Mouse (Mus musculus): ENCODE measurements around the gene Olfr943. TPM values are rescaled to one million over a fixed set of nuclear protein-coding genes. Genes with fewer than 3 reads are reported as not detected.

Gene Olfr943
- not detected for total RNA-seq (2021)

DNA sequence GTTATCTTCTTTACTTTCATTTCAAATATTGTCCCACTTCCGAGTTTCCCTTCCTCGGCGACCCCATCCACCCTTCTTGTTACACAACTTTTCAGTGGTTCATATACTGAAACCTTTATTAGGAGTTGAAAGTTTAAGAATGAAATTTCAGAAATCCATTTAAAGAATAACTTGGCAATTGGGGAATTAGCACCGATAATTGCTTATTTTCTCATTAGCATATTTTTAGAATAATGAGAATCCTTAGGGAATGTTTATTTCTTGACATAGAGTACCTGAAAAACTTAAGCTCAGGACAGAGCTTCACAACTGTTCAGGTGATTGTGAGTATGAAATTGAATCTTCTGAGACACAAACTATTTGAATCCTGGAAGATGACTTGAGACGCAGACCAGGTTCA lies at the start of gene Olfr943:
Olfr943 (plus strand) TSS at position 301 of the 400 bp plus-strand sequence.
- no peak for DNase-seq (ENCODE audit: extremely low spot score in 1 of 2, low spot score in 1 of 2)

DNA sequence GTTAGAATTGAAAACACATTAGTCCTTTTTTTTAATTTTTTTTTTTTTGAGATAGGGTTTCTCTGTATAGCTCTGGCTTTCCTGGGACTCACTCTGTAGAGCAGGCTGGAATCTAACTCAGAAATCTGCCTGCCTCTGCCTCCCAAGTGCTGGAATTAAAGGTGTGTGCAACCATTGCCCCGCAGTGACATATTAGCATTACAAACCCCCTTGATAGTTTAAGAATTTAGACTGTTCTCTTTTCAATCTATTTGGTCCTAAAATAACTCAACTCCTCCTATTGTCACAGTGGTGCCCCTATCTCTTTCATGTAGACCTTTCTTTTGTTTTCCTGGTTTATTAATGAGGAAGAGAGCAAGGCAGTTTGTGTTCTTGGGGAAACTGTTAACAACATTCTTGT lies 38.8 kb upstream of the Olfr943 start:
- no peak for DNase-seq (ENCODE audit: extremely low spot score in 1 of 2, low spot score in 1 of 2)

DNA sequence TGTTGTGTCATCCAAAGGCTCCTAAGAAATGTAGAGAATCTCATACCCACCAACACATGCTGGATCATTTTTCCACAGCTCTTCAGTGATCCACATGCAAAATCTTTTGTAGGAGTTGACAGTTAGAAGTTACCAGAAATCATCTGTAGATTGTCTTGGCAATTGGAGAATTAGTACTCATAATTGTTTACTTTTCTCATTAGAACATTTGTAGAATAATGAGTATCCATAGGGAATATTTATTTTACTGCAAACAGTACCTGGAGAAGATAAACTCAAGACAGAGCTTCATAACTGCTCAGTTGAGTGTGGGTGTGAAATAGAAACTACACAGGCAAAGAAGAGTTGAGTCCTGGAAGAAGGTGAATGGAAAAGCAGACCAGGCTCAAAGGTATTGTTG lies 38.3 kb upstream of the Olfr943 start, which contains the start of gene Olfr27:
Olfr27 (plus strand) TSS at position 301 of the 400 bp plus-strand sequence.
- no peak for DNase-seq (ENCODE audit: extremely low spot score in 1 of 2, low spot score in 1 of 2)

DNA sequence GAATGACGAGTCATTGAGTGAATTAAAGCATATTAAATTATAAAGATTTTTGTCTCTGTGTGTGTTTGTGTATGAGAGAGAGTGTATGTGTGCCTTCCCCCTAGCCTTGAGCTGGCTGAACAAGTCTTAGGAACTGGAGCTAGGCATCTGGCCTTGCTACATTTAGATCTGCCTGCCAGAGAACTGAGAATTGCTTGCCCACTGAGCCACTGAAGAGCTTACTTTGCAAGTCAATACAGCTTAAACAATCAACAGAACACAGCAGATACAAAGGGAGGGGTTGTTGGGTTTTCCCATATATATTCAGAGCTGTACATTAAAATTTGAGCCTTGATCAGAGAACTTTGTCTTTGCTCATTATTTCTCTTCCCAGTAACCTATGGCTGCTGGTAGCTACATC lies 13.7 kb upstream of the Olfr943 start:
- DNase-seq (ENCODE audit: extremely low spot score in 1 of 2, low spot score in 1 of 2), result no peak

DNA sequence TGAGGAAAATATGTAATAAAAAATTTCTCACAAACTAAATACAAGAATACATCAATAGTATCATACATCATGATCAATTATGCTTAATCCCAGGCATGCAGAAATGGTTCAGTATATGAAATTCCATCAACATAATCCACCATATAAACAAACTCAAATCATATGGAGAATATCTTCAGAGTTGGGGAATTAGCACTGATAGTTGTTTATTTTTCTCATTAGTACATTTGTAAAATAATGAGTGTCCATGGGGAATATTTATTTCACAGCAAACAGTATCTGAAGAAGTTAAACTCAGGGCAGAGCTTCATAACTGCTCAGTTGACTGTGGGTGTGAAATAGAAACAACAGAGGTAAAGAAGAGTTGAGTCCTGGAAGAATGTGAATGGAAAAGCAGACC lies 35.5 kb downstream of the Olfr943 start, which contains the start of gene Olfr944:
Olfr944 (plus strand) TSS at position 301 of the 400 bp plus-strand sequence.
- no peak for DNase-seq (ENCODE audit: extremely low spot score in 1 of 2, low spot score in 1 of 2)

Other genes with a start within 250 kb of the Olfr943 start
- not detected for gene Olfr930, start 236.5 kb upstream of the Olfr943 start, total RNA-seq (2021)
- gene Olfr933, start 194.0 kb upstream of the Olfr943 start, total RNA-seq (2021), result not detected
- not detected for gene Olfr934, start 178.0 kb upstream of the Olfr943 start, total RNA-seq (2021)
- gene Olfr935, start 166.6 kb upstream of the Olfr943 start, total RNA-seq (2021), result not detected
- not detected for gene Olfr146, start 142.9 kb upstream of the Olfr943 start, total RNA-seq (2021)
- not detected for gene Olfr937, start 101.4 kb upstream of the Olfr943 start, total RNA-seq (2021)
- gene Olfr938, start 87.4 kb upstream of the Olfr943 start, total RNA-seq (2021), result not detected
- gene Olfr27, start 38.2 kb upstream of the Olfr943 start, total RNA-seq (2021), result not detected
- not detected for gene Olfr944, start 35.6 kb downstream of the Olfr943 start, total RNA-seq (2021)
- gene Olfr1537, start 83.7 kb downstream of the Olfr943 start, total RNA-seq (2021), result not detected
- gene Olfr945, start 110.5 kb downstream of the Olfr943 start, total RNA-seq (2021), result not detected
- not detected for gene Olfr948, start 159.7 kb downstream of the Olfr943 start, total RNA-seq (2021)
- gene Olfr951, start 221.1 kb downstream of the Olfr943 start, total RNA-seq (2021), result not detected

All from layer of hippocampus, postnatal 25 days (tissue).